Mouse (Mus musculus) E14TG2a.4 (cell line): ENCODE measurements around the gene Setd1b.

Experiments
- CTCF ChIP-seq: conservative IDR thresholded peaks from 2 replicates; pipeline ENCODE4 v1.5.1; 2014; ENCODE audit warnings: low read length
- NANOG ChIP-seq: IDR thresholded peaks from 2 replicates; pipeline ENCODE4 v1.6.1; 2014; ENCODE audit warnings: borderline replicate concordance, low read length, mixed read lengths
- POU5F1 ChIP-seq: IDR thresholded peaks from 2 replicates; pipeline ENCODE4 v1.6.1; 2014; ENCODE audit warnings: low read length, borderline replicate concordance

DNA sequence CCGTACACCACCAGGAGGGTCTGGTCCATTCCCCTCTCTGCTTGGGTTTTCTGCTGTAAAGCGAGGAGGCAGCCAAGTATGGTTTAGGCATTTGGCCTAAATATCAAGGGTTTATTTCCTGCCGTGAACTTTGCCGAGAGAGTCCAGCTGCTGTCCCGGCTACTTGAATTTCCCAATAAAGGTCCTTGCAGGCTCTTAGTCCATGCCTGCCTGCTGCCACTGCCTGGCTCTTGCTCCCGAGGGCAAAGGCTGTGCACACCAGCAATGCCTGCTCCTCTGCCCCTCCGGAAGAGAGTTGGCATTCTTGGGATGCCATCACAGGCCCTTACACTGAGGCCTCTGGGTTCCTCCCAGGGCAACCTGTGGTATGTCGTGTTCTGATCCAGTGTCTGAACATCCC lies 38.4 kb upstream of the Setd1b start:
- no peak for TF ChIP-seq CTCF
- TF ChIP-seq POU5F1 = no peak
- TF ChIP-seq NANOG = no peak
